Mouse (Mus musculus) natural killer cell, adult 2 months (primary cell): Measurements from ENCODE around the gene Card11.

ENCODE experiments used
- DNase-seq, 2 experiments: peaks; one replicate each; pipeline ENCODE4 v3.0.0; 2022; ENCODE audit warnings: low spot score in 2 of 2

Gene Card11

GRCm38 (mm10) chr5:140992093-140993070 lies 8.0 kb downstream of the Card11 start:
- DNase-seq, result peak in 1 of 2 experiments; percentile 10

GRCm38 (mm10) chr5:140985311-140986050 lies 14.9 kb downstream of the Card11 start:
- DNase-seq, result no peak

- DNase-seq, result peak in 1 of 2 experiments; percentile 9
These were observed 19.0 kb downstream of the Card11 start for GRCm38 (mm10) chr5:140981370-140981805.

GRCm38 (mm10) chr5:140980783-140981182 lies 19.6 kb downstream of the Card11 start:
- no peak for DNase-seq

GRCm38 (mm10) chr5:140980051-140980450 lies 20.3 kb downstream of the Card11 start:
- no peak for DNase-seq

- peak; percentile 13 to 50 for DNase-seq
These were observed 37.4 kb downstream of the Card11 start for GRCm38 (mm10) chr5:140962945-140963344.

- no peak for DNase-seq
These were observed 39.6 kb downstream of the Card11 start for GRCm38 (mm10) chr5:140960732-140961131.

- DNase-seq, result no peak
These were observed 41.2 kb downstream of the Card11 start for GRCm38 (mm10) chr5:140959160-140959559.

- no peak for DNase-seq
These were observed 43.3 kb downstream of the Card11 start for GRCm38 (mm10) chr5:140957106-140957505.

- DNase-seq, result no peak
These were observed 44.7 kb downstream of the Card11 start for GRCm38 (mm10) chr5:140955666-140956065.

GRCm38 (mm10) chr5:140951801-140952200 lies 48.6 kb downstream of the Card11 start:
- DNase-seq, result peak; percentile 78 to 79

- DNase-seq, result peak; percentile 61 to 85
These were observed 52.4 kb downstream of the Card11 start for GRCm38 (mm10) chr5:140948009-140948408.

- no peak for DNase-seq
These were observed 54.3 kb downstream of the Card11 start for GRCm38 (mm10) chr5:140946034-140946433.

- peak; percentile 14 to 35 for DNase-seq
These were observed 55.8 kb downstream of the Card11 start for GRCm38 (mm10) chr5:140944382-140945125.

- DNase-seq, result no peak
These were observed 59.4 kb downstream of the Card11 start for GRCm38 (mm10) chr5:140940923-140941491.

- DNase-seq, result no peak
These were observed 60.0 kb downstream of the Card11 start for GRCm38 (mm10) chr5:140940257-140940922.

GRCm38 (mm10) chr5:140936816-140937215 lies 63.6 kb downstream of the Card11 start:
- no peak for DNase-seq

GRCm38 (mm10) chr5:140935848-140936247 lies 64.5 kb downstream of the Card11 start:
- DNase-seq, result no peak

- DNase-seq, result no peak
These were observed 65.6 kb downstream of the Card11 start for GRCm38 (mm10) chr5:140934639-140935315.

GRCm38 (mm10) chr5:140931523-140932229 lies 68.7 kb downstream of the Card11 start:
- DNase-seq, result no peak
